Mouse (Mus musculus): ENCODE results near the gene Gtf2ird1.

GRCm38 (mm10) chr5:134321699-134322098, 134.8 kb downstream of the Gtf2ird1 start:
- no peak for TF ChIP-seq CTCF (conservative IDR thresholded peaks at IDR 0.05; ENCODE audit: insufficient read depth, insufficient read length, low read depth, low read length)
- TF ChIP-seq POLR2A (IDR thresholded peaks at IDR 0.05; ENCODE audit: low read depth, low read length) = no peak
